Mouse (Mus musculus) bone marrow macrophage, adult 2 months (primary cell): ENCODE data around the gene Magi2.

Experiments
- CTCF ChIP-seq: IDR thresholded peaks from 2 replicates; pipeline ENCODE4 v1.5.1; 2012; ENCODE audit warnings: low read depth, mild to moderate bottlenecking, low read length, moderate library complexity
- POLR2A ChIP-seq: IDR thresholded peaks from 2 replicates; pipeline ENCODE4 v1.6.1; 2012; ENCODE audit warnings: mild to moderate bottlenecking, low read depth, low read length, borderline replicate concordance

- TF ChIP-seq POLR2A (no peak), CTCF (no peak)
Observed at GRCm38 (mm10) chr5:20153359-20154125, 926.7 kb downstream of the Magi2 start.
